Mouse (Mus musculus) ES-Bruce4 (cell line): Measurements from ENCODE around the gene Ppip5k2. TPM values are rescaled to one million over a fixed set of nuclear protein-coding genes. Genes with fewer than 3 reads are reported as not detected.

ENCODE experiments used
- H3K27ac ChIP-seq: 2 replicates; pipeline ENCODE4 v1.5.1; 2012; ENCODE audit warnings: low read length, inconsistent platforms; ENCODE audit not compliant: insufficient read depth
- H3K27me3 ChIP-seq: 2 replicates; pipeline ENCODE4 v1.6.1; 2012; ENCODE audit warnings: mild to moderate bottlenecking, low read length, inconsistent platforms; ENCODE audit not compliant: control insufficient read depth, poor library complexity, insufficient read depth, severe bottlenecking
- H3K36me3 ChIP-seq: 2 replicates; pipeline ENCODE4 v1.6.1; 2012; ENCODE audit warnings: inconsistent platforms, mild to moderate bottlenecking, low read length, moderate library complexity; ENCODE audit not compliant: control insufficient read depth, poor library complexity, insufficient read depth, severe bottlenecking
- H3K4me1 ChIP-seq: one replicate; pipeline ENCODE4 v1.8.1; 2011; ENCODE audit warnings: low read length; ENCODE audit not compliant: control insufficient read depth, insufficient read depth
- H3K4me3 ChIP-seq: 2 replicates; pipeline ENCODE4 v1.5.1; 2011; ENCODE audit warnings: low read depth, mild to moderate bottlenecking, low read length
- H3K9ac ChIP-seq: 2 replicates; pipeline ENCODE4 v1.6.1; 2012; ENCODE audit warnings: low read depth, mild to moderate bottlenecking, inconsistent platforms; ENCODE audit not compliant: poor library complexity, severe bottlenecking
- H3K9me3 ChIP-seq: replicated peaks from 2 replicates; pipeline ENCODE4 v1.6.1; 2012; ENCODE audit warnings: mild to moderate bottlenecking, low read length, inconsistent platforms; ENCODE audit not compliant: control insufficient read depth, poor library complexity, insufficient read depth, severe bottlenecking
- CTCF ChIP-seq: IDR thresholded peaks from one replicate; pipeline ENCODE4 v1.8.1; 2011; ENCODE audit warnings: low read depth, low read length
- EP300 ChIP-seq: IDR thresholded peaks from 2 replicates; pipeline ENCODE4 v1.6.1; 2011; ENCODE audit warnings: low read depth, low read length; ENCODE audit not compliant: insufficient read depth
- POLR2A ChIP-seq: IDR thresholded peaks from one replicate; pipeline ENCODE4 v1.8.1; 2011; ENCODE audit warnings: low read length; ENCODE audit not compliant: insufficient read depth
- polyA plus RNA-seq: library from polyadenylated mRNA; stranded (reverse); fragments of >200 nt; gene quantifications from 2 replicates; pipeline ENCODE4 v1.2.4, GENCODE M21; 2011; ENCODE audit warnings: low read depth; ENCODE audit not compliant: missing spikeins, insufficient read depth, insufficient read length

The Ppip5k2 gene
- polyA plus RNA-seq, 1 experiment, result 48.5 TPM

- H3K9me3 ChIP-seq, result no peaks in the 10 kb centered on the region
- H3K36me3 ChIP-seq, result no peaks in the 10 kb centered on the region
- H3K27me3 ChIP-seq, result no peaks in the 10 kb centered on the region; the same call in none of the 2 replicates
- H3K4me1 ChIP-seq, result no peaks in the 10 kb centered on the region
- TF ChIP-seq POLR2A (no peak), CTCF (no peak), EP300 (no peak)
- H3K9ac ChIP-seq, result no peak overlapping the region
- no peak overlapping the region for H3K4me3 ChIP-seq
- no peak overlapping the region for H3K27ac ChIP-seq
Observed at GRCm38 (mm10) chr1:97657786-97658185, 112.4 kb downstream of the Ppip5k2 start.

DNA sequence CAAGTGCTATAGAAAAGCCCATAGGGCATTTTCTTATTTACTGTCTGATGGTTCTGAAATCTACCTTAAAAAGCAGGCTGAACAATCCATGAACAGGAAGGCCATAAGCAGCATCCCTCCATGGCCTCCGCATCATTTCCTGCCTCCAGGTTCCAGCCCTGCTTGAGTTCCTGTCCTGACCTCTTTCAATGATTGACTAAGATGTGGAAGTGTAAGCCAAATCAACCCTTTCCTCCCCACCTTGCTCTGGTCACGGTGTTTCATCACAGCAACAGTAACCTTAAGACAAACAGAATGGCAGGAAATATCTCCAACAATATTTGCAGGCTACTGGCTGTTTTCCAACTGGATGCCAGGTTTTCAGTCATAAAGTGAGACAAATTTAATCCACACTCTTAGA, 113.0 kb downstream of the Ppip5k2 start:
- Histone ChIP-seq H3K27ac (no peak overlapping the region), H3K36me3 (no peaks in the 10 kb centered on the region), H3K9ac (no peak overlapping the region), H3K27me3 (no peaks in the 10 kb centered on the region; the same call in none of the 2 replicates), H3K4me3 (no peak overlapping the region), H3K4me1 (no peaks in the 10 kb centered on the region), H3K9me3 (no peaks in the 10 kb centered on the region)
- no peak for TF ChIP-seq EP300
- no peak for TF ChIP-seq CTCF
- TF ChIP-seq POLR2A, result no peak

Other genes starting within 250 kb of the Ppip5k2 start
- 6.4 and 7.8 TPM in 2 replicates for gene D1Ertd622e, start 108.3 kb downstream of the Ppip5k2 start, polyA plus RNA-seq
- 12.2 and 12.4 TPM in 2 replicates for gene Gin1, start 239 bp downstream of the Ppip5k2 start, polyA plus RNA-seq